9 mouse cellular contexts compared by ENCODE assay signal in genomic region chr1:193368055-193368454, GRCm38 (mm10). TPM values are rescaled to one million over a fixed set of nuclear protein-coding genes. Genes with fewer than 3 reads are reported as not detected.
DNase-seq lines count a peak whose midpoint lies in the region; ATAC-seq and TF ChIP-seq lines count a peak whose summit lies in the region.
"Had no signal": no experiment of that assay in that cellular context is flagged by ENCODE, and none has a peak within 500 bp of the region (broad histone marks: within the 10 kb centered on the region; RNA-seq: fewer than 3 reads in every experiment).

No protein-coding gene starts in this region.

- H3K4me1 ChIP-seq in heart, embryonic 10.5 days, result peaks cover 37% of the 10 kb centered on the region
- peaks cover 33% of the 10 kb centered on the region for H3K4me1 ChIP-seq in midbrain, embryonic 12.5 days
- H3K4me1 ChIP-seq in liver, embryonic 12.5 days, result no peaks in the 10 kb centered on the region
- no peaks in the 10 kb centered on the region for H3K4me1 ChIP-seq in liver, embryonic 11.5 days (replicated peaks; ENCODE audit: control insufficient read depth, insufficient read depth, low read length)

- peaks cover 4% of the 10 kb centered on the region; the same call in 1 of the 2 replicates for H3K27me3 ChIP-seq in heart, embryonic 10.5 days (ENCODE audit: insufficient read depth, poor library complexity, severe bottlenecking)
- H3K27me3 ChIP-seq in midbrain, embryonic 12.5 days, result no peaks in the 10 kb centered on the region; the same call in 1 of the 2 replicates
- H3K27me3 ChIP-seq in liver, embryonic 12.5 days (replicated peaks), result 0 out of 2 replicates have a peak, but pooled peaks cover 13% of the 10 kb centered on the region
- H3K27me3 ChIP-seq in liver, embryonic 11.5 days (replicated peaks; ENCODE audit: control insufficient read depth, insufficient read depth, low read length), result no peaks in the 10 kb centered on the region

- peak overlapping the region; percentile 32; the same call in 1 of the 2 replicates for H3K4me3 ChIP-seq in heart, embryonic 10.5 days
- H3K4me3 ChIP-seq in left cerebral cortex, adult 2 months, result peak overlapping the region; percentile 55
- H3K4me3 ChIP-seq in midbrain, embryonic 12.5 days, result peak overlapping the region; percentile 53
- no peak overlapping the region for H3K4me3 ChIP-seq in liver, embryonic 12.5 days
- H3K4me3 ChIP-seq in liver, embryonic 11.5 days (ENCODE audit: low read depth, low read length), result no peak overlapping the region

- DNase-seq in kidney, postnatal 4 days, result peak; percentile 44 to 56
- no peak for DNase-seq in kidney, postnatal 25 days
- DNase-seq in heart, embryonic 10.5 days (ENCODE audit: low spot score), result no peak
- peak; percentile 71 for DNase-seq in left cerebral cortex, adult 2 months (ENCODE audit: extremely low spot score in 1 of 2, low spot score in 2 of 2)
- no peak for DNase-seq in liver, embryonic 11.5 days (ENCODE audit: low spot score)

- peak overlapping the region; percentile 45 for H3K9ac ChIP-seq in midbrain, embryonic 12.5 days (replicated peaks)
- H3K9ac ChIP-seq in liver, embryonic 12.5 days, result no peak overlapping the region
- H3K9ac ChIP-seq in liver, embryonic 11.5 days (ENCODE audit: low read depth, low read length), result no peak overlapping the region

- H3K36me3 ChIP-seq in heart, embryonic 10.5 days, result no peaks in the 10 kb centered on the region
- H3K36me3 ChIP-seq in midbrain, embryonic 12.5 days, result no peaks in the 10 kb centered on the region
- H3K36me3 ChIP-seq in liver, embryonic 12.5 days, result no peaks in the 10 kb centered on the region
- no peaks in the 10 kb centered on the region for H3K36me3 ChIP-seq in liver, embryonic 11.5 days (ENCODE audit: control insufficient read depth, insufficient read depth, low read length)
- H3K36me3 ChIP-seq: G1E had no signal

- peak overlapping the region; percentile 74 for H3K4me2 ChIP-seq in midbrain, embryonic 12.5 days (replicated peaks)
- H3K4me2 ChIP-seq in liver, embryonic 12.5 days, result no peak overlapping the region
- no peak overlapping the region for H3K4me2 ChIP-seq in liver, embryonic 11.5 days

- no peaks in the 10 kb centered on the region for H3K9me3 ChIP-seq in heart, embryonic 10.5 days
- H3K9me3 ChIP-seq in midbrain, embryonic 12.5 days, result no peaks in the 10 kb centered on the region
- H3K9me3 ChIP-seq in liver, embryonic 12.5 days (replicated peaks), result no peaks in the 10 kb centered on the region
- H3K9me3 ChIP-seq in liver, embryonic 11.5 days (ENCODE audit: control insufficient read depth, low read length), result no peaks in the 10 kb centered on the region
- H3K9me3 ChIP-seq: G1E had no signal

- intact Hi-C loops in left cerebral cortex, adult 2 months (cut with DNase I), result loop anchor here (2.0 kb wide), 1 partner anchor 17 kb away; no protein-coding TSS in a partner anchor

- no peak for TF ChIP-seq CTCF in left cerebral cortex, adult 2 months (IDR thresholded peaks at IDR 0.05)

- ATAC-seq in midbrain, embryonic 12.5 days (ENCODE audit: low FRiP score, low read depth), result peak; percentile 20; the same call in 1 of the 2 replicates
- ATAC-seq in liver, embryonic 12.5 days, result no peak
- no peak for ATAC-seq in liver, embryonic 11.5 days (replicated peaks; ENCODE audit: low FRiP score)
- ATAC-seq in inflammation-experienced regulatory T-cells, adult 6 months, result no peak

- H3K27ac ChIP-seq in heart, embryonic 10.5 days, result peak overlapping the region; percentile 70
- no peak overlapping the region for H3K27ac ChIP-seq in left cerebral cortex, adult 2 months
- H3K27ac ChIP-seq in midbrain, embryonic 12.5 days (replicated peaks), result no peak overlapping the region
- H3K27ac ChIP-seq in liver, embryonic 12.5 days, result no peak overlapping the region
- H3K27ac ChIP-seq in liver, embryonic 11.5 days (ENCODE audit: low read depth, low read length), result no peak overlapping the region

- WGBS in heart, embryonic 10.5 days, result 33% methylated on average over 10 of the region's 10 CpGs
- WGBS in midbrain, embryonic 12.5 days, result 15% methylated on average over 10 of the region's 10 CpGs
- WGBS in liver, embryonic 12.5 days (ENCODE audit: insufficient replicate concordance), result 52% methylated on average over 10 of the region's 10 CpGs
- WGBS in liver, embryonic 11.5 days, result 48% methylated on average over 10 of the region's 10 CpGs

RNA-seq across cellular contexts. Expression of gene Camk1g, which starts 2.0 kb away (rescaled TPM):
- 7.2 and 8.3 TPM in 2 replicates for polyA plus RNA-seq in heart, embryonic 10.5 days (2016; fragmentation: Nextera tagmentation; extraction: Ambion mirVana)
- total RNA-seq in left cerebral cortex, adult 2 months (2021), result 10 to 100 TPM; 41.7 to 47.6 TPM
- 28.1 and 28.7 TPM in 2 replicates for polyA plus RNA-seq in midbrain, embryonic 12.5 days (2016; fragmentation: Nextera tagmentation; extraction: Ambion mirVana)
- 0.86 and 0.92 TPM in 2 replicates for polyA plus RNA-seq in liver, embryonic 12.5 days (2016; fragmentation: Nextera tagmentation; extraction: Ambion mirVana)
- polyA plus RNA-seq in liver, embryonic 11.5 days (2014; fragmentation: Nextera tagmentation; extraction: Ambion mirVana), result 3.3 TPM in 2 replicates
- not detected for polyA plus RNA-seq in inflammation-experienced regulatory T-cells, adult 6 months (2017; shearing (Covaris generic))
- total RNA-seq: G1E had no signal
- polyA plus RNA-seq: G1E had no signal

Comparison
In these comparisons a context has a peak if more than half of its experiments do, and no peak if none do; other contexts are left out.
1. DNase-seq: peak in kidney, postnatal 4 days (2 of 2) and left cerebral cortex, adult 2 months (2 of 2); none in kidney, postnatal 25 days (0 of 2), heart, embryonic 10.5 days (single experiment) and liver, embryonic 11.5 days (single experiment).
2. H3K4me3 ChIP-seq: peak in heart, embryonic 10.5 days (single experiment), left cerebral cortex, adult 2 months (single experiment) and midbrain, embryonic 12.5 days (single experiment); none in liver, embryonic 12.5 days (single experiment) and liver, embryonic 11.5 days (single experiment).